Mouse (Mus musculus): ENCODE results near the gene Atp6v1b1. TPM values are rescaled to one million over a fixed set of nuclear protein-coding genes. Genes with fewer than 3 reads are reported as not detected.

Gene Atp6v1b1
- total RNA-seq, 2 experiments from 2014 or later: not detected

- intact Hi-C loops (cut with DNase I): no loop called here
- DNase-seq (ENCODE audit: low spot score in 2 of 2): no peak
These were observed 28.3 kb upstream of the Atp6v1b1 start for GRCm38 (mm10) chr6:83714221-83715123.

GRCm38 (mm10) chr6:83715461-83716196, 27.2 kb upstream of the Atp6v1b1 start:
- intact Hi-C loops (cut with DNase I): no loop called here
- DNase-seq (ENCODE audit: low spot score in 2 of 2): no peak

DNA sequence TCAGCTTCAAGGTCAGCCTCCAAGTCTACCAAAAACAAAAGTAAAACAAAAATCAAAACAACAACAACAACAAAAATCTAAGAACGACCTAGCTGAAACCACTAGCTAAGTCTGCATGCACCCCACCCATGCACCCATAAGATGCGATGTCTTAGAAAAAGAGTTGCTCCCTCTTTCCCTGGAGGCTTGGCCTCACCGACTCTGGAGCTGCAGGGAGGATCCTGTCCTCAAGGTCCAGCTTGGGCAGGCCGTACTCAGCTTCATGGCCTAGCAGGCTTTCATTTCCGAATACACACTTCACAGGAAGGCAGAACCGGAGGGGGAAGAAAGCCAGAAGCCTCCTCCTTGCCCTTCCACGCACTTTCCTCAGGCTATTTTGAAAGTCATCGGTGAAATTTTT, 25.8 kb upstream of the Atp6v1b1 start:
- DNase-seq (ENCODE audit: low spot score in 2 of 2): no peak

DNA sequence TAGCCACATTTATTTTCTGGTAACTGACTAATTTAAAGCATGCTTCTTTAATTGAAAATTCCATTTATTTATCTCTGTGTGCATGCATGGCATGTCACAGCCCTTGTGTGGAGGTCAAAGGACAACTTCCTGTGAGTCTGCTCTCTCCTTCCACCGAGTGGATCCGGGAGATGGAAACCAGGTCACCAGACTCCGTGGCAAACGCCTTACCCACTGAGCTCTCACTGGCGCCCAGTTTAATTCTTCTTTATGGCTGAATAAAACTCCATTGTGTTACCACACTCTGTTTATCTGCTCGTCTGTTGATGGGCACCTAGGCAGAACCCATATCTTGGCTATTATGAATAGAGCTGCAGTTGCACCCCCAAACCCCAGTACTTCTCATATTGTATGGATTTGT, 20.3 kb upstream of the Atp6v1b1 start:
- no peak for DNase-seq (ENCODE audit: low spot score in 2 of 2)
- intact Hi-C loops (cut with DNase I): no loop called here

More for the DNA sequence above, 25.8 kb upstream of the Atp6v1b1 start:
- intact Hi-C loops (cut with DNase I): no loop called here

GRCm38 (mm10) chr6:83727178-83727577, 15.6 kb upstream of the Atp6v1b1 start:
- intact Hi-C loops (cut with DNase I): no loop called here
- DNase-seq (ENCODE audit: low spot score in 2 of 2): no peak

DNA sequence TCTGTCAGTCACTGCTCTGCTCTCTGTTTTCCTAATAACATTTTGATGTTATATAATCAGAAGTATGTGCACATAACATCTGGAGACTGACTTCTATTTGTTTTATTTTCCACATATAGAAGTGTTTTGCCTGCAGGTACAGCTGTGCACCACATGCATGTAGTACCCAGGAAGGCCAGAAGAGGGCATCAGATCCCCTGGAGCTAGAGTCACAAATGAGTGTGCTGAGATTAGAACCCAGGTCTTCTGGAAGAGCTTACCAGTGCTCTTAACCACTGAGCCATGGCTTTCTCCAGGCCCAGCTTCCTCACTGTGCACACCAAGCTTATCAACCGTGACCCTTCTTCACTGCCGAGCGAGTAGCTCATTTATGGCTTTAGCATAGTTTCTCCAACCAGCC, 14.3 kb upstream of the Atp6v1b1 start:
- intact Hi-C loops (cut with DNase I): no loop called here
- peak; percentile 22 to 26 for DNase-seq (ENCODE audit: low spot score in 2 of 2)

DNA sequence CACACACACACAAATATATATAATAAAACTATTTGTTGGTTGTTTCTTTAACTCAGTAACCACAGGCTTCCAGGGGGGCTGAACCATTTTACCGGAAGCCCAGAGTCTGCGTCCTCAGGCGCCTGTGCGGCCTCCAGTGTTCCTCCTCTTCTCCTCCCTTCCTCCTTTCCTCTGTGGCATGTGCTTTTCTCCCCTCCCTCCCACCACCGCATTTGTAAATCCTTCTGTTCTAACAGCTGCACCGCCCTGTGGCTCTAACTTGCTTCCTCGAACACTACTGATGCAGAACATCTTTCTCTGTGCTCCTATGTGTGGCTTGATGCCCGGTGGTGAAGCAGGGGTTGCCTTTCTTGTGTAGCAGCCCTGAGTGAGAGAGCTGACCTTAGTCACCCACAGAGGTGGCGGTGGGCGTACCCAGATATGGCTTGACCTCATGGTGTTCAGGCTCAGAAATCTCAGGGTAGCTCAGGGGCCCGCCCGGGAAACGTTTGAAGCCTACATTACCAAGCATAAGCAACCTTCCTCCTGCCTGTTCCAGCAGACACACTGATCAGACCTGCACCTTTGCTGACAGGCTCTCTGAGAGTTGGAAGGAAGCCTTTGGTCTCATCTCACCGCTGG, 13.3 kb upstream of the Atp6v1b1 start:
- no peak for DNase-seq (ENCODE audit: low spot score in 2 of 2)
- intact Hi-C loops (cut with DNase I): no loop called here

GRCm38 (mm10) chr6:83731128-83731527, 11.7 kb upstream of the Atp6v1b1 start:
- intact Hi-C loops (cut with DNase I): loop anchor here (5.0 kb wide), 1 partner anchor 39 kb away; no protein-coding TSS in a partner anchor
- DNase-seq (ENCODE audit: low spot score in 2 of 2): peak; percentile 43 to 44

DNA sequence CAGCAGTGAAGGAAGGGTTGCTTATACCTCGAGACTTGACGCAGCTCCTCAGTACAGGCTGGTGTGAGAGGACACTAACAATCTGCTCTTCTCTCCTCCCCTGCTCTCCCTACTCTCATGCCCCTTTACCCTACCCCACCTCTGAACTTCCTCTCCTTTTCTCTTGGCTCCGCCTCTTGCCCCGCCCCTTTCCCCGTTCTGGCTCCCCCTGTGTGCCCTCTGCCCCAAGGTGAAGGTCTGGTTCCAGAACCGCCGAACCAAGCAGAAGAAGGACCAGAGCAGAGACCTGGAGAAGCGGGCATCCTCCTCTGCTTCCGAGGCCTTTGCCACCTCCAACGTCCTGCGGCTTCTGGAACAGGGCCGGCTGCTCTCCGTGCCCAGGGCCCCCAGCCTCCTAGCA, 5.5 kb upstream of the Atp6v1b1 start:
- no peak for DNase-seq (ENCODE audit: low spot score in 2 of 2)
- intact Hi-C loops (cut with DNase I): no loop called here

- intact Hi-C loops (cut with DNase I): no loop called here
- DNase-seq (ENCODE audit: low spot score in 2 of 2): no peak
These were observed 4.2 kb upstream of the Atp6v1b1 start for GRCm38 (mm10) chr6:83738596-83738995.

GRCm38 (mm10) chr6:83743212-83743611, 422 bp downstream of the Atp6v1b1 start:
- DNase-seq (ENCODE audit: low spot score in 2 of 2): no peak
- intact Hi-C loops (cut with DNase I): no loop called here

- intact Hi-C loops (cut with DNase I): no loop called here
- no peak for DNase-seq (ENCODE audit: low spot score in 2 of 2)
These were observed 1.3 kb downstream of the Atp6v1b1 start for GRCm38 (mm10) chr6:83744126-83744525.

GRCm38 (mm10) chr6:83744557-83744956, 1.8 kb downstream of the Atp6v1b1 start:
- DNase-seq (ENCODE audit: low spot score in 2 of 2): no peak
- intact Hi-C loops (cut with DNase I): no loop called here

DNA sequence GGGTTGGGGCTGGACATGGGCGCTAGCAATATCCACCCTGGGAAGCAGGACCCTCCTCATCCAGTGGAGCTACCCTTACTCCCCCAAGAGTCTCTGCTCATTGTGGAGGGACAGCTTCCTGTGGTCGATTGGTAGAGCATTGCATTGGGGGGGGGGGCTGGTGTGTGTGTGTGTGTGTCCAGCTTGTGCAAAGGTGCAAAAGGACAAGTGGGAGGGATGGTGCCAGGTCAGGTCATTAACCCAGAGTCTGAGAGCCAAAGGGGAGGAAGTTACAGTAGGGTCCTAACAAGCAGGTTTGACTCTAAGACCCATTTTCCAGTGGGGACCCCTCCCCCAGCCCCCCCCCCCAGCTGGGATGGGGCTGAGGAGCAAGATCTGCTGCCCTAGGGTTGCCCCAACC, 2.7 kb downstream of the Atp6v1b1 start:
- intact Hi-C loops (cut with DNase I): no loop called here
- DNase-seq (ENCODE audit: low spot score in 2 of 2): no peak

DNA sequence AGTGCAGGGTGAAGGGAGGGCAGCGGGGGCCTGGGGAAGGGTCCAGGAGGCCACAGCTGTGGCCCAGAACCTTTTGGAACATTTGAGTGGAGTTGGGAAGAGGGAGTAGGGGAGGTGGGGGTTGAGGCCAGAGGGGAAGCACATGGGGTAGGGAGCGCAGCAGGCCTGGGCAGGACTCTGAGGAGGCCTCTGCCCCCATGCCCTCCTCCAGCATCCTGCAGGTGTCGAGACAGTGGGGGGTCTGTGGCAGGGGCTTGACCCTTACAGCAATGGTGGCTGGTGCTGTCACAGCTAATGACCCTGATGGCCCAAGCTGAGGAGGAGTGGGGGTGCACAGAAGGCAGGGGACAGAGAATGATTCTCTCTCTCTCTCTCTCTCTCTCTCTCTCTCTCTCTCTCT, 6.5 kb downstream of the Atp6v1b1 start:
- intact Hi-C loops (cut with DNase I): no loop called here
- DNase-seq (ENCODE audit: low spot score in 2 of 2): no peak

- peak in 1 of 2 experiments; percentile 65 for DNase-seq (ENCODE audit: low spot score in 2 of 2)
- intact Hi-C loops (cut with DNase I): loop anchor here (2.0 kb wide), 1 partner anchor 59 kb away; no protein-coding TSS in a partner anchor
These were observed 7.4 kb downstream of the Atp6v1b1 start for GRCm38 (mm10) chr6:83750171-83750684.

DNA sequence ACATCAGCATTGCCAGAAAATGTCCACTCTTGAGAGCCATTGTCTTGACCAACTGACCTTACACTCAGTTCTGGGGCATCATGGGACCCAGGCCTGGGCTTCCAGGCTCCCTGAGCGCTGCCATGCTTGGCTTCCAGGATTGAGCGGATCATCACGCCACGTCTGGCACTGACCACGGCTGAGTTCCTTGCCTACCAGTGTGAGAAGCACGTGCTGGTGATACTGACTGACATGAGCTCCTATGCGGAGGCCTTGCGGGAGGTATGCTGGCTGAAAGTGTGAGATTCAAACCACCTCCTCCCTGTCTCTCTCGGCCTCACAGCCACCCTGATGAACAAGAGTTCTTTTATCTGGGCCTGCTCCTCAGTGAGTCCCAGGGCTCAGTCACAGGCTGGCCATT, 13.3 kb downstream of the Atp6v1b1 start:
- intact Hi-C loops (cut with DNase I): no loop called here
- DNase-seq (ENCODE audit: low spot score in 2 of 2): no peak

DNA sequence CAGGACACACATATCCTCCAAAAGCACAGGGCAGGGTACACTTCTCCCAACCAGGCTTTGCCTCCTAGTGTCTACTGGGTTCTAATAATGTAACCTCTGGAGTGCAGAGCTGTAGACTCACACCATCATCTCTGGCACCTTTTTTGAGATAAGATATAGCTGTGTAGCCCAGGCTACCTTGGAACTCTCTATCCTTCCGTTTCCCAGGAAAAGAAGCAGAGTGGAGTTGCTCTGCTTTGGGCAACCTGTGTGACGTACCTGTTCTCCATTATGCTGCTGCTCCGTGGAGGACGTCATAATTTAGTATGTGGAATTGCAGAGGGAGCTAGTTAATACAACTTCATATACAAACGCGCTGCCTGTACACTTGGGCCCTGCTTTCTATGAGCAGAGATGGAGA, 19.6 kb downstream of the Atp6v1b1 start, which contains the start of gene Ankrd53:
Gene Ankrd53 (plus strand): TSS at position 301 of the 400 bp plus-strand sequence.
- intact Hi-C loops (cut with DNase I): no loop called here
- no peak for DNase-seq (ENCODE audit: low spot score in 2 of 2)

DNA sequence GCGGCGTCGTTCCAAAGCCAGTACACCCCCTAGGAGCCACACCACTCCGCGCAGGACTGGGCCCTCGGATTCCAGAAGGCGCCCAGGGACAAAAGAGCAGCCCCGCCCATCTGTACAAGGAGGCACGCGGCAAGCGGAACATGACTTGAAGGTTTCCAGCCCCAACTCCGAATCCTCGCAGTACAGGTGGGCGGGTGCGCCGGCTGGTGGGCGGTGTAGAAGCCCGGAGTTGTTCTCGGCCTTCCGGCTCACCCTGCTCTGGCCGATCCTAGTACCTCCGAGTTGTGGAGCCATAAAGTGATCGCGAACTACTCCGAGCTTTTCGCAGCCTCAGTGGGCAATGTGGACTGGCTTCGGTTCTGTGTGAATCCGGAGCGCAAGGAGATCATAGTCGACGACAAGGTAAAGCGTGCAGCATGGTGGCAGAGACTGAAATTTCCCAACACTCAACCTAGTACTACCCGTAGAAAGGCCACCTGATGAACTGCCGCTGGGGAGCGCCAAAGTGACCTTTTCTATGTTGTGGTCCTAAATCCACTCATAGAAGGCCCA, 20.2 kb downstream of the Atp6v1b1 start:
- intact Hi-C loops (cut with DNase I): no loop called here
- no peak for DNase-seq (ENCODE audit: low spot score in 2 of 2)

- no peak for DNase-seq (ENCODE audit: low spot score in 2 of 2)
- intact Hi-C loops (cut with DNase I): no loop called here
These were observed 24.2 kb downstream of the Atp6v1b1 start for GRCm38 (mm10) chr6:83766982-83767381.
